Mouse (Mus musculus) gonadal fat pad, adult 2 months (tissue): ENCODE results near the gene Ppp1r15a. TPM values are rescaled to one million over a fixed set of nuclear protein-coding genes. Genes with fewer than 3 reads are reported as not detected.
"Not testable (repeated sequence)": the region's sequence is repeated elsewhere in the genome, so short reads cannot be mapped to it uniquely, and the experiment has no call there.

Source experiments
- DNase-seq: peaks from one replicate; pipeline ENCODE4 v3.0.0-alpha.2; 2012; ENCODE audit warnings: low read depth
- polyA plus RNA-seq: library from polyadenylated mRNA; depleted of rRNA; stranded (reverse); fragments of >200 nt; gene quantifications from 2 replicates; pipeline ENCODE4 v1.2.3, GENCODE M21; 2012; rRNA removed

Ppp1r15a gene
- polyA plus RNA-seq, 1 experiment, result 19.6 TPM

DNA sequence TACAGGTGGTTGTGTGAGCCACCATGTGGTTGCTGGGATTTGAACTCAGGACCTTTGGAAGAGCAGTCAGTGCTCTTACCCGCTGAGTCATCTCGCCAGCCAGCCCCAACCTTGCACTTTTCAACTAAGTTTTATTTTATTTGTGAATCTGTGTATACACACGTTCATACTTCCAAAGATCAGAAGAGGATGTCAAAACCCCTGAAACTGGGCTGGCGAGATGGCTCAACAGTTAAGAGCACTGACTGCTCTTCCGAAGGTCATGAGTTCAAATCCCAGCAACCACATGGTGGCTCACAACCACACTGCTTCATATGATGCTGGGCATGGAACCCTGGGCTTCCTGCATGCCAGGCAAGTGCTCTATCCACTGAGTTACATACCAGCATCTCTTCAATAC lies 41.1 kb downstream of the Ppp1r15a start:
- DNase-seq, result not testable (repeated sequence)

- no peak for DNase-seq
Measured at GRCm38 (mm10) chr7:45482166-45482565, 43.9 kb downstream of the Ppp1r15a start.

DNA sequence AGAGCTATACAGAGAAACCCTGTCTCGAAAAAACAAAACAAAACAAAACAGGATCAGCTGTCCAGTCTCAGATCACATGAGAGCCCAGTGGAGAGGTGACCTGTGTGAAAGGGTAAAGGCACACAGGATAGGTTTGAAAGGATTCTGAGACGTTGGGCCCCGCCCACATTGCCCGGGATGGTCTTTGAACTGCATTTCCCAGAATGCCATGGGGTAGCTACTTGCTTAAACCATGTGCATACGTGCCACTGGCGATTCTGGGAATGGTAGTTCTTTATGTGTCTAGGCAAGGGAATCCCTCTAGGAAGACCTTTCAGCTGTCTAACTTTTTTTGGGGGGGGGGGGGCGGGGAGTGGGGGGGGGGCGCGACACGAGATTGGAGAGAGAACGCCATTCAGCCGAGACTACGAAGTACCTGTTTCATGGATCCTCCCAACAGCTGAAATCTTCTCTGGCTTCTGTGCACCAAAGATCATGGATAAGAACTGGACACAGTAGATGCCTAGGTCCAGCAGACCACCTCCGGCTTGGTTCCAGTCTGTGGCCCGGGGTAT lies 44.6 kb downstream of the Ppp1r15a start, which contains the start of gene Tulp2:
Tulp2 (plus strand) TSS at position 504 of the 554 bp plus-strand sequence.
- no peak for DNase-seq

GRCm38 (mm10) chr7:45480310-45480709 lies 45.8 kb downstream of the Ppp1r15a start:
- not testable (repeated sequence) for DNase-seq

- DNase-seq, result no peak
Measured at GRCm38 (mm10) chr7:45478774-45479173, 47.3 kb downstream of the Ppp1r15a start.

- DNase-seq, result no peak
Measured at GRCm38 (mm10) chr7:45477003-45477402, 49.1 kb downstream of the Ppp1r15a start.

GRCm38 (mm10) chr7:45476453-45476852 lies 49.6 kb downstream of the Ppp1r15a start:
- no peak for DNase-seq

DNA sequence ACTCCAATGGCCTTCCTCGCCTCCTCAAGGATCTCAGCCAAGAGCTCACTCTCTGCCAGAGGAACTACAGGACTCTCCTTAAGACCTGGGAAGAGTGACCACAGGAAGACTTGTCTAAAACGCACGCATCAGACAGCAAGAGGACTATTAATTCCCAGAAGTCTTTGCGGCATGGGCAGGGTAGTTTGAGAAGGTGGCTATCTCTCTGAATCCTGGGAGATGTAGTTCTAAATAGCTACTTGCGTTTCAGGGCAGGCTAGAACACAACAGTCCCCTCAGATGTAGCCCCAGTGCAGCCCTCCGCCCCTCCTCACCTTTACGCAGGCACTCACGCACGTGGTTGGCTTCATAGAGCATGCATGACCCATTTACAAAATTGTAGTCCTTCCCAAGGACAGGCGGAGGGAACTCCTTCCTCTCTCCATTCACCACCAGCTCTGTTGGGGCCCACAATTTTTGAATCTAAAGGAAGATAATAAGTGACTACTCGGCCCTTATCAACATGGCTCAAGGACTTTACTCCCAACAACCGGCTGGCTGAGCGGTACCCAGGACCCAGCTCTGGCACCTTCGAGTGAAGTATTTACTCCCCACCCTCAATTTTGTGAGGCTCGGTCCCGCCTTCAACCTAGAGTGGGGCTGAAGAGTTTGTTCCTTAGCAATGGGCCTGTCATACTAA lies 50.6 kb downstream of the Ppp1r15a start:
- no peak for DNase-seq

Other genes starting within 250 kb of the Ppp1r15a start
- gene Slc6a21, start 248.8 kb downstream of the Ppp1r15a start, polyA plus RNA-seq, result 1.1 and 2.3 TPM in 2 replicates
- gene Trpm4, start 192.5 kb downstream of the Ppp1r15a start, polyA plus RNA-seq, result 41.6 and 48.8 TPM in 2 replicates
- 0.42 and 0.48 TPM in 2 replicates for gene Hrc, start 191.0 kb downstream of the Ppp1r15a start, polyA plus RNA-seq
- gene Ppfia3, start 159.2 kb downstream of the Ppp1r15a start, polyA plus RNA-seq, result 3.0 and 3.1 TPM in 2 replicates
- 5.7 and 7.2 TPM in 2 replicates for gene Lin7b, start 155.7 kb downstream of the Ppp1r15a start, polyA plus RNA-seq
- 216 and 217 TPM in 2 replicates for gene Snrnp70, start 130.5 kb downstream of the Ppp1r15a start, polyA plus RNA-seq
- 0.27 and 0.28 TPM in 2 replicates for gene Kcna7, start 120.6 kb downstream of the Ppp1r15a start, polyA plus RNA-seq
- gene Ntf5, start 112.6 kb downstream of the Ppp1r15a start, polyA plus RNA-seq, result 1.8 and 2.6 TPM in 2 replicates
- gene Lhb, start 105.4 kb downstream of the Ppp1r15a start, polyA plus RNA-seq, result 0.80 and 2.1 TPM in 2 replicates
- gene Gys1, start 91.4 kb downstream of the Ppp1r15a start, polyA plus RNA-seq, result 75.3 and 76.4 TPM in 2 replicates
- 46.0 and 47.8 TPM in 2 replicates for gene Ruvbl2, start 88.2 kb downstream of the Ppp1r15a start, polyA plus RNA-seq
- 2,754 and 3,247 TPM in 2 replicates for gene Ftl1, start 66.4 kb downstream of the Ppp1r15a start, polyA plus RNA-seq
- gene Bax, start 59.4 kb downstream of the Ppp1r15a start, polyA plus RNA-seq, result 92.8 and 104 TPM in 2 replicates
- 2.5 and 2.6 TPM in 2 replicates for gene Tulp2, start 44.4 kb downstream of the Ppp1r15a start, polyA plus RNA-seq
- 1.2 and 6.9 TPM in 2 replicates for gene Gm45808, start 39.5 kb downstream of the Ppp1r15a start, polyA plus RNA-seq
- gene Dhdh, start 37.5 kb downstream of the Ppp1r15a start, polyA plus RNA-seq, result 15.6 and 16.4 TPM in 2 replicates
- 540 and 702 TPM in 2 replicates for gene Nucb1, start 15.9 kb downstream of the Ppp1r15a start, polyA plus RNA-seq
- gene Plekha4, start 62 bp upstream of the Ppp1r15a start, polyA plus RNA-seq, result 13.5 and 13.9 TPM in 2 replicates
- 2.6 and 6.3 TPM in 2 replicates for gene Hsd17b14, start 28.6 kb upstream of the Ppp1r15a start, polyA plus RNA-seq
- 111 and 127 TPM in 2 replicates for gene Bcat2, start 43.9 kb upstream of the Ppp1r15a start, polyA plus RNA-seq
- 2.0 TPM in 2 replicates for gene Fgf21, start 89.2 kb upstream of the Ppp1r15a start, polyA plus RNA-seq
- 24.1 and 36.6 TPM in 2 replicates for gene Fut1, start 91.0 kb upstream of the Ppp1r15a start, polyA plus RNA-seq
- gene Izumo1, start 95.5 kb upstream of the Ppp1r15a start, polyA plus RNA-seq, result 0.58 and 0.75 TPM in 2 replicates
- gene Rasip1, start 101.2 kb upstream of the Ppp1r15a start, polyA plus RNA-seq, result 24.9 and 25.9 TPM in 2 replicates
- 6.1 and 7.7 TPM in 2 replicates for gene Mamstr, start 113.7 kb upstream of the Ppp1r15a start, polyA plus RNA-seq
- 1.1 and 2.9 TPM in 2 replicates for gene Fut2, start 140.1 kb upstream of the Ppp1r15a start, polyA plus RNA-seq
- 0.85 and 2.7 TPM in 2 replicates for gene Ntn5, start 157.8 kb upstream of the Ppp1r15a start, polyA plus RNA-seq
- 1.7 and 2.8 TPM in 2 replicates for gene Sec1, start 168.1 kb upstream of the Ppp1r15a start, polyA plus RNA-seq
- gene Car11, start 173.6 kb upstream of the Ppp1r15a start, polyA plus RNA-seq, result 9.1 and 11.8 TPM in 2 replicates
- gene Dbp, start 178.8 kb upstream of the Ppp1r15a start, polyA plus RNA-seq, result 31.0 and 50.0 TPM in 2 replicates
- 1,223 and 1,429 TPM in 2 replicates for gene Rpl18, start 189.2 kb upstream of the Ppp1r15a start, polyA plus RNA-seq
- 50.0 and 52.1 TPM in 2 replicates for gene Sphk2, start 191.7 kb upstream of the Ppp1r15a start, polyA plus RNA-seq
- 2.6 and 2.7 TPM in 2 replicates for gene Fam83e, start 194.9 kb upstream of the Ppp1r15a start, polyA plus RNA-seq
- 0.93 and 1.3 TPM in 2 replicates for gene Spaca4, start 199.5 kb upstream of the Ppp1r15a start, polyA plus RNA-seq